Mouse (Mus musculus) ZHBTc4 (cell line): ENCODE data around the gene Gpr84.
A peak's percentile ranks its signal among the peaks of the same experiment; 100 is the strongest.

ENCODE experiments used
- DNase-seq: peaks from one replicate; pipeline ENCODE4 v3.0.0-alpha.2; 2011; ENCODE audit warnings: low read depth, low spot score

The Gpr84 gene

DNA sequence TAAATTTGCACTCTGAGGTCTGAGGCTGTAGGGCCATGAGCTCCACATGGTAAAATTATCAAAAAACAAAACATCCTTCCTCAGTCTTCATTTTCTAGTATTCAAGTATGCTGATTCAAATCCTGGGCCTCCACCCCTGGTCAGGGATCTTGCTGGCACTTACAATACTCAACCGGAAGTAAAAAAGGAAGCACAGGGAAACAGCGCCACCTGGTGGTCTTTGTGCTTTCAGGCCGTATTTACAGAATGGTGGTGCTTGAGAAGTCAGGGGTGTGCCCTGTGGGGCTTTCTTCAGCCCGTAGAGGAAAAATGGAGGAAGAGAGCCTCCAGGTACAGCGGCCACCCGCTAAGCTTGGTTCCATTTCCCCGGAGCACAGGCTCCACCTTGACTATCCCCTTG is 3.3 kb downstream of the Gpr84 start:
- peak; percentile 95 for DNase-seq

DNA sequence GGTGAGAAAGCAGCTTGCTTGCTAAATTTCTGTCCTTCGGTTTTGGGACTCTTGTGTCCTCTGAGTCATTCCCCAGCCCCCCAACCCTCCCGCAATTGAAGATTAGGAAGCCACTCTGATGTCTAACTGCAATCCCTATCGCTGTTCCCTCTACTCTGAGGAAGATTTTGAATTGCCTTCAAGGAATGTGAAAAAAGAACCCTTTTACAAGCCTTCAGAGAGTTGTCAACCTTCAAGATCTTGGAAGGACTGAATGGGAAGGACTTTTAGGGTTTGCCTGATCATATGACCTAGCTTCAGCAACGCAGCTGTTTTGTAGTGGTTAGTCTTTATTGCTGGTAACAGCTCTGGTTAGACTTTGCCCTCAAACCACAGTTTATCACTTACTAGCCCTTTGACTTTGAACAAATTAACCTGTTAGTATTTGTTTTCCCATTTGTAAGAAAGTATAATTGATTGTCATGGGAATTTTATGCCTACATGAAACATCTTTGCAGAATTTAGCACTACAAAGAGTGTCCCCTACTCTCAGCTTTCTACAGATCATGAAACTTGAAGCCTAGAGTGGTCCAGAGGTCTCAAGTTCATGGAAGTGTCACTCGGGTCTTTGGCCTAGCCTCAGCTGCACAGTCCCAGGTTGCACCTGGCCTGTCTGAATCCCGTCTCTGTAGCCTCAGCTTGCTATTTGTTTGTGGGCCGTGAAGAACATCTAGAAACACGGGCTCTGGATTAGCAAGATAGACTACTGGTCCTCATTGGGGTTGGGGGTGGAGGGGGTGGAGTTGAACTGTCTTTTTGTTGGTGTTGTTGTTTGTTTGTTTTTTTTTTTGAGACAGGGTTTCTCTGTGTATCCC is 4.4 kb downstream of the Gpr84 start:
- no peak for DNase-seq

DNA sequence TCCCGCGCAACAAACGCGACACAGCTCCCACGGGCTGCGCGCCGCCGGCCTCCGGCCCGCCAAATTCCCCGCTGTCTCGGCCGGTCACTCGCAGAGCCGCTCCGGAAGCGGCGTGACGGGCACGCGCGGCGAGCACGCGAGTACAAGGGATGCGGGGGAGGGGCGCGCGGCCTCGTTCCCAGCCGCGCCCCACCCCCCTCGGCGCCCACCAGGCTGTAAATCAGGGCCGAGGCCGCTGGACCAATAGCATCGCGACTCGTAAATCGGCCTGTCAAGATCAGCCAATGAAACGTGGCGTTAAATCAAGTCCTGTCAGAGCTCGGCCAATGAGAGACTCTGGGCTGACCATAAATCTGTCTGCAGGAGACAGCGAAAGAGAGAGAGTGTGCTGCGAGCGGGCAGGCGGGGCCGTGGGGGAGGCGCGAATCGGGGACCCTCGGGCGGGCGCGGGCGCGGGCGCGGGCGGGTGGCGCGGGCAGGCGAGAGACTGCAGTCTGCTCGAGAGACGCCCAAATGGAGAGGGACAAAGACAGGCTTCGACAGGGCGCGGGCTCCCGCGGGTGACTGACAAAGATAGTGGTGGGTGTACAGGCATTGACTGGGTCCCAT is 5.2 kb downstream of the Gpr84 start:
- peak; percentile 99 for DNase-seq

DNA sequence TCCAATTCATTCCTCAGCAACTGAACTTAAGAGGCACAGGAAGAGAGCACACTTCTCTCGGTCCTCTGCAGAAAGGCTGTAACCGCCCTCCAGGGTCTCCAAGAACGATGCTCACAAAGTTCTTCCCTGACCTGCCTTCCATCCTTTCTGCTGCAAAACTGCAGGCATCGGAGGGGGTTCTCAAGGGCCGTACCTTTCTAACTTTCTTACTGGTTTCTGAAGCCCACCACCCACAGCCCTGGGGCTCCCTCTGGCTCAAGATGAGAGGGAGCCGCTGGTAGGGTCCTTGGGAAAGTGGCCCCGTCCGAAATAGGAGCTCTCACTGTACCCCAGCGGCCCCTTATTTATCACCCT is 5.8 kb downstream of the Gpr84 start:
- DNase-seq: no peak

DNA sequence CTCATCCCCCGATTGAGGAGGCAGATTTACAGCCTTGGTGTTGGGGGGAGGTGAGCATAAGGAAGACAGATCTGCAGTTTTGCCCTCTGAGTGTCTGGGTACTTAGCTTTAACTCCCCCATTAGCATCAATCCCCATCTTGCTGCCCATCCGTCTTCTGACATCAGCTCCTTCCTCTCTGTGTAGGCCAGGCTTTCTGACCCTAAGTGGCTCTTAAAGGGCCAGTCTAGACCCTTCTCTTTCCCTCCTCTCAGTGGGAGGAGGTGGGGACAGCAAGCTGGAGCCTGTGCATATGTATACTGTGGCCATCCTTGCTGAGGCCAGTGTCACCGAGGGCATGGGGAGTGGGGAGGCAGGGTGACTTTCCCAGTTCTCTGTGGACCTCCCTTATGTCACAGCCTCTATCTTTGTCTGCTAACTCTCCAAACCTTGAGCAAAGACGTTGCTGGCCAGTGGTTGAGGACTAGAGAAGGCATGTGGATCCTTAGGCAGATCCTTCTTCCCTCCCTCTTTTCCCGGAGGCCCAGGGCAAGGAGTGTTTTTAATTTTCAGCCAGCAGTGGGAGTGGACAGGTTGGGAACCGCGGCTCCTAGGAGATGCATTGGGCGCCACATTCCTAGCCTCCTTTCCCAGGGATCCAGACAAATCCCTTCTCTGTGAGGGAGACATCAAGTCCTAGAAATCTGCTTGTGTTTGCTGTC is 6.3 kb downstream of the Gpr84 start:
- no peak for DNase-seq

DNA sequence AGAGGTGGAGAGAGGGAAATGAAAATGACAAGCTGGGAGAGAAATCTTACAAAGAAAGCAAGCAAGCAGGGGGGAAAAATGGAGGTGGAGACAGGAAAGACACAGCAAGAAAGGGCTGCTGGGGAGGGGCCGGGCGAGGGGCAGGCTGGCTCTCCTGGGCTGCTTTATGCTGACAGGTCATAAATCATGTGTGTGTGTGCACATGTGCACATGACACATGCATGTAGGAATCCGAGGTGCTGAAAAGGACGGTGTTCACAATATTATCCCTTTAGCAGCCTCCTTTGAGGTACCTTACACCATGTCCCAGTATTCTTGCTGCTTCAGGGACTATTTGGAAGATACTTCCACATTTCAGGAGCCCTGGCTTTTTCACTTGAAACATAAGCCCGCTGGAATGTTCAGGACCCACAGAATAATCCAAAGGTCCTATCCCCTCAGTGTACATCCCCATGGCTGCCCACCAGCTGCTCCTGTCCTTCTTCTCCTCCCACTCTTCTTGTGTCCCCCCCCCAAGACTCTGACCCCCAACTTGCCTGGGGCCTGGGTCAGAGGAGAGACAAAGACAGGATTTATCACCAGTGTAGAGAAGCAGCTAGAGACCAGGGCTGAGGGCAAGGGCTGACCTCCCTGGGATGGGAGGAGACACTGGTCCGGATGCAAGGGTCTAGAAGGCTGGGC is 7.9 kb downstream of the Gpr84 start:
- no peak for DNase-seq

DNA sequence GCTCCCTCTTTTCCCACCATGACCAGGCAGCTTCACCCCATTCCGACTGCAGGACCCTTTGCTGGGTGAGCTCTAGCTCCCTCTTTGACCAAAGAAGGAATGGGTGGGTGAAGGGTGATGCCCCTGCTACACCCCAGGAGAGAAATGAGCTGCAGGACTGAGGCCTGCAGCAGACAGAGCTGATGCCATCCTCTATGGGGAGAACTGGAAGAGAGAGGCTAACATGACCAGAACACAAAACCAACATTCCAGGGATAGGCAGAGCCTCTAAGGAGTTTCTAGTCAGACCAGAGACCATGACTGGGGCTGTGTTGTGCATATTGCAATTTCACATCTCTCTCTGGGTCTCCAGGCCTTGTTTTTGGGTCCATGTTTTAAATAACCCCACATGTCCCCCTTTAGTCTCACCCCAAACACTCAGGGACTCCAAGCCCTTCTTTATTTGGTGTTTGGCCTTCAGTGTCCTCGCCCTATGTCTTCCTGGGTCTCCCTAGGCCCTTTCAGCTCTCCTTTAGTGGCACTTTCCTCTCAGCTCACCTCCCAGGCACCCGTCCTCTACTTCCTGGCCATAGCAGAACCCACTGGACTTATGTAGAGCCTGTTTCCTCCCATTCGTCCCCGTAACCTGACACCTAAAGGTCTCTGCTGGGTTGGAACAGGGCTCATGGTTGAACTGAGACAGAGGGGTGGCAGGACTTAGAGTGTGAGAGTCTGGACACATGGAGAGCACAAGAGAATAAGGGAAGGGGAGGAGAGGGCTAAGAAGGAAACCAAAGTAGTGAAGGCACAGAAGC is 8.7 kb downstream of the Gpr84 start:
- DNase-seq: no peak

DNA sequence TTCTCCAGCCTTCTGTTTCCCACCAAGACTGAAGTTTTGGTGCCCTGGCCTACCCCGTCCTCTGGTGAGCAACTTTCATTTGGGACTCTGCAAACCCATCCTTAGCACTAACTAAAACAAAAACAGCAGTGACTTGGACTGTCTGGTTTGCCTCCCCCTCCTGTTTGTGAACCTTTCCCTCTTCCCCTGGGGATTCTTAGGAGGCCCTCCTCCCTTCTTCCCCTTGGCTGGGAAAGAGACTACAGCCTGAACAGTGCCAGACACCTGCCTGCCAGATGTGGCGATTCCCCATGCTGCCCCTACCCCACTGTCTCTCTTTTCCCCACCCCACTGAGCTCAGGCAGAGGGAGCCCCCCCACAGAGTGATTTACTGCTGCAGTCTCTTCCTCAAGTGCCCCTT is 9.4 kb downstream of the Gpr84 start:
- DNase-seq: no peak

DNA sequence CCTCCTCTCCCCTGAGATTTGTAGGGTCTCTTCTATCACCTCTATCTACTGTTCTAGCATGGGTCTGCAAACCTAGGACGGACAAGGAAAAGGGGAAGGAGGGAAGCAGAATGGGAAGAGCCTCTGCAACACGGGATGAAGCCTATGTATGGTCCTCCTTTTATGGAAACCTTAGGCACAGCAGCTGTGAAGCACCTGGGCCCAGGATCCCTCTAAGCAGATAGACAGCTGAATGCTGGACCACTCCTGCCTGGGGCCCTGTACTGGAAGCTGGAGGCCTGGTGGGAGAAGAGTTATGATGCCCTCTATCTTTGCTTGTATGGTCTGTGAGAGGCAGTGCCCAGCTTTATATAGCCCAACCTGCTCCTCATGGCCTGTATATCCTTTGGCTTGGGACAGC is 9.9 kb downstream of the Gpr84 start:
- DNase-seq: no peak

DNA sequence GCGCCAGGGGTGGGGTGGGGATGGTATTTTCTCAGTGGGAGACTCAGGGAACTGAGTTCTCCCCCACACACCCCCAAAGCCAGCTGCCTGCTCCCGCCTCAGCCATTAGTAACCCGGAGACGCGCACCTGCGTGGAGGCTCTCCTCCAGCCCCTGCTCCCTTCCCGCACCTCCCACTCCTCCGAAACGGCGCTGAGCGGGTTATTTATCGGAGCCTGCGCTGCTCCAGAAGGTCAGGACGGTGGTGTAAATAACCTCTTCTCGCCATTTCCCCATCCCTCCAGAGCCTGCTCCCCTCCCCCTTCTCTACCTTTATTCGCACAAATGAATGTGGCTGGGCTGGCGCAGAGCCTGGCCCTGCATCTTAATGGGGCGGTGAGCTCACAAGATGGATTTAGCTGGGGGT is 10.3 kb downstream of the Gpr84 start:
- DNase-seq: no peak

DNA sequence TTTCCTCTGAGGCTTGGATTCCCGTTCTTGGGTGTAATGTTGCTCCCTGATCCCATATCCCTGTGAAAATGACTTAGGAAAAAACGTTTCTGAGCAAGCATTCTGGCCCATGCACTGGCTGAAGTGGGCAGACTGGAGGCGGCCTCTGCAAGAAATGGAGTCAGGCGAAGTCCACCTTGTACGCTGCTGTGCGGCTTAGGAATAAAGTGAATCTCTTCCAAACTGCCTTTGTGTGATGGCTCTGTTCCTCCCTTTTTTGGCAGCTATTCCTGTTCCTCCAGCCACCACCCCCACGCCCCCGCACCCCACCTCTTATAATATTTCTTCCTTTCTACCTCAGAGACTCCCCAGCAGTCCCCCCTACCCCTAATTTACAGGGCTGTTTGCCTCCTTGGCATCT is 10.8 kb downstream of the Gpr84 start:
- DNase-seq: no peak

DNA sequence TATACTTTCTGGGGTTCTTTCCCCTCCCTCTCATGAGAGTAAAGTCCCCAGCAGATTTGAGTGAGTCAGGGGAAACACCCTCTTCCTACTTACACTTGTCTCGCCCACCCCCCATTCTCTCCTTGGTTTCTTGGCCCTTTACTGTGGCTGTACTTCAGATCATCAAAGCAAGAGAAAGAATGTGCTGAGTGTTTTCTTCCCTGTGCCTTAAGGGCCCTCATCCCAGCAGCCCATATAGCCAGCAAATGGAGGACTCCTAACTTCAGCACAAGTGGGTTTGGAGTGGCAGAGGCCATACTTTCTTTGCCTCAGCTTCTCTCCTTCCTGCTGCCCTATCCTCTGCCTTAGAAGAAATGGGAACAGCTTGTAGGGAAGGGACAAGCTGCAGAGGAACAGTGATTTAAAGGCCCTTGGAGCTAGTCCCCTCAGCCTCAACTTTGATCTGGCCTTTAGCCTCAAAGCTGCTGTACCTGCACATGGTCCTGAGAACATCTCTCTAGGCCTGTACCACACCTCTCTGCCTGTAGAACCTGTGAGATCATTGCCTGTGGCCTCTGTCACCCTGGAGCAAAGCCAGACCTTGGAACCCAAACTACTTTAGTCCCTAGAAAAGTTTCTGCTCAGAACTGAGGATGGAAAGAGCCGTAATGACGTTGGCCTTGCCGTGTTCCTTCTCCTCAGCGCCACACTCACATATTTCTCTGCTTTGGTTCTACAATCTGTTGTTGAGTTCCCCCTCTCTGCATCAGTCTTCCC is 11.4 kb downstream of the Gpr84 start:
- no peak for DNase-seq

DNA sequence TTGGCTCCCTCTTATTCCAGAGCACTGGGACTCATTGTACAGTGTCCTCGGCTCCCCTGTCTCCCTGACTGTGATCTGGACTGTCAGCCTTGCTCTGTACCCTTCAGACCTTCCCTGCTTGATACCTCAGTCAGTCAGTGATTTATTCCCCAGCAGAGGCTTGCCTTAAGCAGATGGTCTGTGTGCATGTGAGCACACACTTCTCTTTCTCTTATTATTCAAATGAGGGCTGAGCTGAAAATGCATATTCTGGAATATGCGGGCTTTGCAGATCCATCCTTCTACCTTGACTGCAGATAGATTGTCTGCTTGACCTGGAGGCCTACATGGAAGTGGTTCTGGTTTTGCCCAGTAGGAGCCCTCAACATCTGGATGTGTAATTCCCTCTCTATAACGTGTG is 12.4 kb downstream of the Gpr84 start:
- DNase-seq: no peak

DNA sequence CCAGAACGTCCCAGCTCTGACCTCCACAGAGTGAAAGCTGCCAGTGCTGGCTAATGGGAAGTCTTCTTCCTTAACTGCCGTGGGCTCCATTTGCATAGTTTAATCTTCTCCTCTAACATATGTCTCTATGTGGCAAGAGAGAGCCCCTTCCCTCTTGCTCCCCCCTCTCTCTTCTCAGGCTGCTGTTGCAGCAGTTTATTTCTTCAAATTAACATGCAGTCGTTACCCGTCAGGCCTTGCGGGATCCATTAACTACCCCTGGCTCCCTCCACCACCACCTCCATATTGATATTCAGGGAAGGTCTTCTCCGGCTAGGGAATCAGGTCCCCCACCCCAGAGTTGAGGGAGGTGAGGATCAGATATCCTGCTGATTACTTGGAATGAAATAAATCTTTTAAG is 13.1 kb downstream of the Gpr84 start:
- DNase-seq: no peak

DNA sequence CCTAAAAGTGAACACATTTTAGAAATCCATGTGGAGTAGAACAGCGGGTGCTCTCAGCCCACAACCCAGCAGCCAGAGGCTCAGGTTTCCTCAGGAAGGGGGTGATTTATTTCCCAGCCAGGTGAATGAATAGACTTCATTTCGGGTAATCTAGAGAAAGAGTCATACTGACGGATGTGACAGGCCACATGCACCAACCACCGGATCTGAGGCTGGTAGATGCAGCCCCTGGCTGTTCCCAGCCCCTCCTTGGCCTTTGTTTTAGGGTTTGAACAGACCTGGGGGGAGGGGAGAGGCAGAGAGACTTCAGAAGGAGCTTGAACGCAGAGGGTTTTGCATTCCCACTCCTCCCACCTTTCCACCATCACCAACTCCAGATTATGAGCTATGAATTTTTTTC is 14.6 kb downstream of the Gpr84 start:
- peak; percentile 48 for DNase-seq

DNA sequence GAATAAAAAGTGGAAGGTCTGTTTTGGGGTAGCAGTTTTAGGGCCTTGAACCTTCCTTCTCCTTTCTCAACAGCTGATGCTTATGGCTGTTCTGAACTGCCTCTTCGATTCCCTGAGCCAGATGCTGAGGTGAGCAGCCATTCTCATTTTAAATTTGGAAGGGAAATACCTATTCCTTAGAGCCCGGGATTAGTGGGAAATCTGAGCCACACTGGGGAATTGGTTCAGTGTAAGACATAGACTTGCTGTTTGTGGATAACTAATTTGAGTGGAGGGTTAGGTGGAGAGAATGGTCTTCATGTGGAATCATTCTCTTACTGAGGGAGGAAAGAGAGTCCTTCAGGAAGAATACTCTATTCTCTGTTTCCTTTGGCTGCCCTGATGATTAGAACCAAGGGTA is 15.8 kb downstream of the Gpr84 start:
- no peak for DNase-seq

DNA sequence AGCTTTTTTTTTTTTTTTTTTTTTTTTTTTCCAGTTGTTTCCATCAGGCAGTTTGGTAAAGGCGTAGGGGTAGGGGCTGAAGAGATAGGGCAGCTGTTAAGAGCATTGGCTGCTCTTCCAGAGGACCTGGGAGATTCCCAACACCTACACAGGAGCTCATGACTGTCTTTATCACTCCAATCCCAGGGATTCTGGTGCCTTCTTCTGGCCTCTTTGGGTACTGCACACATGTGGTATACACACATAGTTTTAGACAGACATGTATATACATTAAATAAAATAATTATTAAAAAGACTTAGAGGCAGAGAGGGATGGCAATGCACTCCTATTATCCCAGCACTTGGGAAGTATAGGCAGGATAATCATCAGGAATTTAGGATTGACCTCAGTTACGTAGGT is 17.0 kb downstream of the Gpr84 start:
- DNase-seq: peak; percentile 64

DNA sequence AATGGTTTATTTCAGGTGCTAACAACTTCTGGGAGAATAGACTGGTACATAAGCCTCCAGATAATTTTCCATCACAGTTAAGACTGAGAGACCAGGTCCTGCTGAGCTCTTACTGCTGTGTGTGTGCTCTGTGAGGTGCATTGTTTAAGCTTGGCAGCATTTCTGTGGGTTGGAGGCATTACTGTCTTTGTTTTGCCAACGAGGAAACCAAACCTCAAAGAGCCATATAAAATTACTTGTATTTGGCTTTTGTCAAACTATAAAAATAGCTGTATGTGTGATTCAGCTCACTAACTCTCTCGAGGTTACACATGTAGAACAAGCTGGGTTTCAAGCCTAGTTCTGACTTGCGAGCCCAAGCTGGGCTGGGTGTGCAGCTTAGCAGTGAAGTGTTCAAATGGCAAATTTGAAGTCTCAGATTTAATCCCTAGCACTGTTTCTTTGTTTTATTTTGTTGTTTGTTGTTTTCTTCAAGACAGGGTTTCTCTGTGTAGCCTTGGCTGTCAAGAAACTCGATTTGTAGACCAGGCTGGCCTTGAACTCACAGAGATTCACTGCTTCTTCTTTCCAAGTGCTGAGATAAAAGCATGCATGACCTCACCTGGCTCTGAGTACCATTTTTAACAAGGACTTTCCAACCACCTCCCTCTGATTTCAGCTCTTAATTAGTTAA is 17.6 kb downstream of the Gpr84 start:
- DNase-seq: no peak

DNA sequence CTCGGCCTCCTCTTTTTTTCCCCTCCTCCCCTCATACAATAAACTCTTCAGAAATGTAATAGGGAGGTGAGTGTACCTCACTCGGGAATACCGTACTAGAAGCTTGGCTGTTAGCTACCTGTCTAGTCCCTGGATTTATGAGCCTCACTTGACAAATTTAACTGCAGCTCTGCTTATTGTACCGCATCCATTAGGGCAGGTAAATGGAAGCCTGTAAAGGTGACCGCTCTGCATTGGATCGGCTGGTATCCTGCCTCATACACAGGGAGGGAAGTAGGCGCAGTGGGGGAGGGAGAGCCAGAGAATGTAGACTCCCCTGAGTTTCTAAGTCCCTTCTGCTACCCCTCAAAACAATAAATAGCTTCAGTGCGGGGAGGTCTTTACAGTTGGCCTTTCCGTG is 19.6 kb downstream of the Gpr84 start:
- no peak for DNase-seq

DNA sequence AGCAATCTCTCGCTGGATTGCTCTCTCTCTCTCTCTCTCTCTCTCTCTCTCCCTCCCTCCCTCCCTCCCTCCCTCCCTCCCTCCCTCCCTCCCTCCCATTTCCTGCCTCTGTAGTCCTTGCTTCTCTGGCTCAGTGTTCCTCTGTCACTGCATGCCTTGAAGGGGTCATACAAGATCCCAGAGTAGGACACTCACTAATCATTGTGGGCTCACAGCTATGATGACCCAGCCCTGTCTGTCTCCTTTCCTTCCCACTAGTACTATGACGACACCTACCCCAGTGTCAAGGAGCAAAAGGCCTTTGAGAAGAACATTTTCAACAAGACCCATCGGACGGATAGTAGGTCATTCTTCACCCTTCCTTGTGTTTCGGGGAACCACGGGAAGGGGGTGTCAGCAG is 20.0 kb downstream of the Gpr84 start:
- no peak for DNase-seq
